Mouse (Mus musculus) E14TG2a.4 (cell line): ENCODE results near the gene Padi2.

ENCODE experiments used
- CTCF ChIP-seq: conservative IDR thresholded peaks from 2 replicates; pipeline ENCODE4 v1.5.1; 2014; ENCODE audit warnings: low read length
- NANOG ChIP-seq: IDR thresholded peaks from 2 replicates; pipeline ENCODE4 v1.6.1; 2014; ENCODE audit warnings: borderline replicate concordance, low read length, mixed read lengths
- POU5F1 ChIP-seq: IDR thresholded peaks from 2 replicates; pipeline ENCODE4 v1.6.1; 2014; ENCODE audit warnings: low read length, borderline replicate concordance

DNA sequence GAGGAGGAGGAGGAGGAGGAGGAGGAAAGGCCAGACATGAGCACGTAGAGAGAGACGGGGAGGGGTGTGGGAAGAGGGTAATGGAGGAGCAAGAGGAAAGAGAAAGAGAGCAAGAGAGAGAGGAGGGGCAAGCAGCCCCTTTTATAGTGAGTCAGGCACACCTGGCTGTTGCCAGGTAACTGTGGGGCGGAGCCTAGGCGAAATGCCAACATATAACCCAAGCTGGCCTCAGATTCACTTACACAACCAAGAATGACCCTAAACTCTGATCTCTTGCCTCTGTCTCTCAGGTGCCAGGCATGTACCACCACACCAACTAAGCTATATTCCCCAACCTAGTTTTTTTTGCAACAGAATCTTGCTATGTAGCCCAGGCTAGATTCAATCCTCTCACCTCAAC is 76.7 kb downstream of the Padi2 start:
- TF ChIP-seq CTCF = no peak
- TF ChIP-seq NANOG = no peak
- TF ChIP-seq POU5F1 = no peak
